Mouse (Mus musculus) midbrain, postnatal 0 days (tissue): ENCODE measurements around the gene Tmem219. TPM values are rescaled to one million over a fixed set of nuclear protein-coding genes. Genes with fewer than 3 reads are reported as not detected.

ENCODE experiments used
- ATAC-seq: fragments of 200-750 bp; cut with Nextera tagmentation; 2 replicates; pipeline ENCODE4 v1.8.0; 2017; ENCODE audit warnings: moderate number of reproducible peaks, mild to moderate bottlenecking, moderate TSS enrichment, moderate library complexity; ENCODE audit not compliant: low FRiP score
- DNase-seq: peaks from one replicate; pipeline ENCODE4 v3.0.0-alpha.2; 2015; ENCODE audit warnings: low spot score
- H3K27ac ChIP-seq: fragments of 300-500 bp; sonication (generic); 2 replicates; pipeline ENCODE4 v1.5.1; 2014; ENCODE audit warnings: low read depth, mild to moderate bottlenecking, low read length, mixed read lengths
- H3K27me3 ChIP-seq: fragments of 300-500 bp; sonication (generic); 2 replicates; pipeline ENCODE4 v1.6.1; 2014; ENCODE audit warnings: low read length, control low read depth, mixed read lengths; ENCODE audit not compliant: insufficient read depth
- H3K36me3 ChIP-seq: fragments of 300-500 bp; sonication (generic); 2 replicates; pipeline ENCODE4 v1.6.1; 2014; ENCODE audit warnings: low read length, control low read depth, mixed read lengths; ENCODE audit not compliant: insufficient read depth
- H3K4me1 ChIP-seq: fragments of 300-500 bp; sonication (generic); 2 replicates; pipeline ENCODE4 v1.6.1; 2014; ENCODE audit warnings: mild to moderate bottlenecking, control low read depth, antibody characterized with exemption, low read length, mixed read lengths; ENCODE audit not compliant: insufficient read depth
- H3K4me2 ChIP-seq: fragments of 300-500 bp; sonication (generic); 2 replicates; pipeline ENCODE4 v1.6.1; 2014; ENCODE audit warnings: low read depth, mild to moderate bottlenecking, low read length, mixed read lengths; ENCODE audit not compliant: poor library complexity, severe bottlenecking
- H3K4me3 ChIP-seq: fragments of 300-500 bp; sonication (generic); 2 replicates; pipeline ENCODE4 v1.5.1; 2014; ENCODE audit warnings: low read depth, mild to moderate bottlenecking, low read length, moderate library complexity
- H3K9ac ChIP-seq: fragments of 300-500 bp; sonication (generic); replicated peaks from 2 replicates; pipeline ENCODE4 v1.6.1; 2014; ENCODE audit warnings: mild to moderate bottlenecking, low read length, moderate library complexity, mixed read lengths; ENCODE audit not compliant: poor library complexity, severe bottlenecking
- H3K9me3 ChIP-seq: fragments of 300-500 bp; sonication (generic); 2 replicates; pipeline ENCODE4 v1.6.1; 2016; ENCODE audit warnings: low read length, control low read depth
- CTCF ChIP-seq: IDR thresholded peaks from 2 replicates; pipeline ENCODE4 v1.5.1; 2016; ENCODE audit warnings: antibody characterized with exemption, mild to moderate bottlenecking
- WGBS: fragments of 180-500 bp; shearing (Covaris S2); extraction: QIAGEN DNeasy Blood & Tissue Kit; methylation state at CpG from one replicate; pipeline ENCODE4 v1.1.7; 2014; 5-methylcytosine and 5-hydroxymethylcytosine counted together
- polyA plus RNA-seq: library from polyadenylated mRNA; unstranded; fragments of >200 nt; fragmentation: Nextera tagmentation; extraction: Ambion mirVana; gene quantifications from 2 replicates; pipeline ENCODE4 v1.2.1, GENCODE M21; 2015
- total RNA-seq: library from RNA; depleted of rRNA; stranded (reverse); fragments of >200 nt; gene quantifications from 2 replicates; pipeline ENCODE4 v1.2.3, GENCODE M21; 2014

Tmem219 gene
- total and polyA plus RNA-seq, 2 experiments from 2014 or later: 24.7 to 36.4 TPM

- TF ChIP-seq CTCF: no peak
- Histone ChIP-seq H3K27me3 (no peaks in the 10 kb centered on the region), H3K9ac (peak overlapping the region; percentile 80), H3K4me3 (peak overlapping the region; percentile 61), H3K9me3 (no peaks in the 10 kb centered on the region), H3K36me3 (no peaks in the 10 kb centered on the region), H3K4me2 (peak overlapping the region; percentile 54), H3K4me1 (peaks cover 9% of the 10 kb centered on the region; the same call in 1 of the 2 replicates), H3K27ac (peak overlapping the region; percentile 88)
- no peak for DNase-seq
- ATAC-seq: peak; percentile 20; the same call in 1 of the 2 replicates
- WGBS: 22% methylated on average over 16 of the region's 16 CpGs
Measured at GRCm38 (mm10) chr7:126897390-126898101, 25.2 kb downstream of the Tmem219 start.

- H3K9ac ChIP-seq: 0 out of 2 replicates have a peak overlapping the region, but pooled peaks have one; percentile 29
- H3K36me3 ChIP-seq: no peaks in the 10 kb centered on the region
- peaks cover 9% of the 10 kb centered on the region; the same call in 1 of the 2 replicates for H3K4me1 ChIP-seq
- H3K4me3 ChIP-seq: no peak overlapping the region
- 87% methylated on average over 5 of the region's 5 CpGs for WGBS
- peak overlapping the region; percentile 54; the same call in 1 of the 2 replicates for H3K4me2 ChIP-seq
- no peaks in the 10 kb centered on the region for H3K27me3 ChIP-seq
- no peaks in the 10 kb centered on the region for H3K9me3 ChIP-seq
- DNase-seq (no peak), ATAC-seq (no peak)
- H3K27ac ChIP-seq: 0 out of 2 replicates have a peak overlapping the region, but pooled peaks have one; percentile 88
- no peak for TF ChIP-seq CTCF
Measured at GRCm38 (mm10) chr7:126896912-126897311, 25.8 kb downstream of the Tmem219 start.

- Histone ChIP-seq H3K9ac (no peak overlapping the region), H3K4me3 (no peak overlapping the region), H3K4me2 (no peak overlapping the region), H3K27ac (no peak overlapping the region), H3K4me1 (no peaks in the 10 kb centered on the region), H3K27me3 (no peaks in the 10 kb centered on the region), H3K9me3 (no peaks in the 10 kb centered on the region), H3K36me3 (0 out of 2 replicates have a peak, but pooled peaks cover 7% of the 10 kb centered on the region)
- WGBS: 60% methylated on average over 7 of the region's 7 CpGs
- DNase-seq: no peak
- TF ChIP-seq CTCF: peak; percentile 47
- ATAC-seq: no peak
Measured at GRCm38 (mm10) chr7:126888852-126889251, 33.9 kb downstream of the Tmem219 start.

GRCm38 (mm10) chr7:126887281-126887680 lies 35.4 kb downstream of the Tmem219 start:
- no peak overlapping the region for H3K9ac ChIP-seq
- H3K9me3 ChIP-seq: no peaks in the 10 kb centered on the region
- H3K4me3 ChIP-seq: no peak overlapping the region
- 92% methylated on average over 5 of the region's 5 CpGs for WGBS
- H3K27me3 ChIP-seq: no peaks in the 10 kb centered on the region
- no peak for TF ChIP-seq CTCF
- no peak overlapping the region for H3K4me2 ChIP-seq
- H3K4me1 ChIP-seq: no peaks in the 10 kb centered on the region; the same call in 1 of the 2 replicates
- DNase-seq (no peak), ATAC-seq (no peak)
- H3K36me3 ChIP-seq: 0 out of 2 replicates have a peak, but pooled peaks cover 7% of the 10 kb centered on the region
- H3K27ac ChIP-seq: no peak overlapping the region

- DNase-seq: peak; percentile 99
- H3K4me2 ChIP-seq: peak within 1 kb of the TSS; percentile 99
- H3K4me3 ChIP-seq: peak within 1 kb of the TSS; percentile 74
- H3K36me3 ChIP-seq: peaks cover 9% of the 10 kb centered on the region
- peak within 1 kb of the TSS; percentile 84 for H3K9ac ChIP-seq
- ATAC-seq: peak; percentile 97
- peaks cover 9% of the 10 kb centered on the region for H3K4me1 ChIP-seq
- H3K27ac ChIP-seq: peak within 1 kb of the TSS; percentile 90
- H3K9me3 ChIP-seq: no peaks in the 10 kb centered on the region
- WGBS: under 1% methylated on average over 56 of the region's 56 CpGs
- TF ChIP-seq CTCF: peak; percentile 41; the same call in 1 of the 2 replicates
- H3K27me3 ChIP-seq: no peaks in the 10 kb centered on the region
Measured at GRCm38 (mm10) chr7:126884286-126885164, 38.2 kb downstream of the Tmem219 start, which contains the start of gene Taok2. Taok2 (minus strand) TSS chr7:126884703.
